Mouse (Mus musculus) lung, postnatal 0 days (tissue): ENCODE data around the gene Gcnt7.

ENCODE experiments used
- CTCF ChIP-seq: IDR thresholded peaks from 2 replicates; pipeline ENCODE4 v1.5.1; 2016; ENCODE audit warnings: antibody characterized with exemption, mild to moderate bottlenecking
- EP300 ChIP-seq: IDR thresholded peaks from 2 replicates; pipeline ENCODE4 v1.6.1; 2016; ENCODE audit warnings: antibody characterized with exemption, mild to moderate bottlenecking, control low read depth

DNA sequence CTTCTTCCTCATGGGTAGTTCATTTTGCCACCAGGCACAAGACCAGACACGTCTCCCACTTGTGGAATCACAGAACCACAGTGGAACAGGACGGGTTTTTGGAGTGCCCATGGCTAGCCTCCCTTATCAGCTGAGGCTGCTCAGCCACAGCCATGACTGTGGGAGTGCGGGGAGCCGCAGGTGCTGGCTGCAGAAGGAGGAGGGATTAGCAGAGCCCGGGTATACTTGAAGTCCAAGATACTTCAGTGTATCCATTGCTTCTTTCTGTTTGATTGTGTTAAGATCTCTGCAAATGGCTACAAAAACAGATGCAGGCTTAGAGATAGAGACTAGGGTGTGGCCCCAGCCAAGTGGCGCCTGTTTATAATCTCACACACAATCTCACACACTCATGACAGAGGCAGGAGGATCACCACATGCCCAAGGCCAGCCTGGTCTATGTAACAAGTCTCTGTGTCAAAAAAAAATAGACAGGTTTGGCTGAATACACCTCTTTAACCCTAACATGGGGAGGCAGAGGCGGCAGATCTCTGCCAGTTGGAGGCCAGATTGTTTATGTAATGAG lies 42.4 kb upstream of the Gcnt7 start:
- TF ChIP-seq CTCF, result no peak
- no peak for TF ChIP-seq EP300
